Mouse (Mus musculus) hindbrain, embryonic 13.5 days (tissue): ENCODE measurements at regions not wholly inside any gene's neighbourhood (a gene's known extent, or its start where the extent isn't known, plus 50 kb on each side); places are given as distances from the start of the nearest gene placed in this dataset.

Experiments used
- ATAC-seq: fragments of 200-750 bp; cut with Nextera tagmentation; 2 replicates; pipeline ENCODE4 v1.8.0; 2017; ENCODE audit warnings: moderate TSS enrichment; ENCODE audit not compliant: low FRiP score
- H3K27ac ChIP-seq: fragments of 300-500 bp; sonication (generic); 2 replicates; pipeline ENCODE4 v1.5.1; 2015; ENCODE audit warnings: inconsistent platforms, mild to moderate bottlenecking, moderate library complexity
- H3K27me3 ChIP-seq: fragments of 300-500 bp; sonication (generic); 2 replicates; pipeline ENCODE4 v1.6.1; 2015; ENCODE audit warnings: mild to moderate bottlenecking, inconsistent platforms
- H3K36me3 ChIP-seq: fragments of 300-500 bp; sonication (generic); 2 replicates; pipeline ENCODE4 v1.6.1; 2015; ENCODE audit warnings: mild to moderate bottlenecking, inconsistent platforms
- H3K4me1 ChIP-seq: fragments of 300-500 bp; sonication (generic); replicated peaks from 2 replicates; pipeline ENCODE4 v1.6.1; 2015; ENCODE audit warnings: inconsistent platforms
- H3K4me2 ChIP-seq: fragments of 300-500 bp; sonication (generic); 2 replicates; pipeline ENCODE4 v1.6.1; 2015; ENCODE audit warnings: inconsistent platforms, mild to moderate bottlenecking, moderate library complexity
- H3K4me3 ChIP-seq: fragments of 300-500 bp; sonication (generic); 2 replicates; pipeline ENCODE4 v1.5.1; 2015; ENCODE audit warnings: mild to moderate bottlenecking, inconsistent platforms
- H3K9ac ChIP-seq: fragments of 300-500 bp; sonication (generic); 2 replicates; pipeline ENCODE4 v1.6.1; 2015; ENCODE audit warnings: mild to moderate bottlenecking, inconsistent platforms
- H3K9me3 ChIP-seq: fragments of 300-500 bp; sonication (generic); 2 replicates; pipeline ENCODE4 v1.6.1; 2016; ENCODE audit warnings: inconsistent platforms
- WGBS: fragments of 180-500 bp; shearing (Covaris S2); methylation state at CpG from one replicate; pipeline ENCODE4 v1.1.7; 2015; 5-methylcytosine and 5-hydroxymethylcytosine counted together

- peaks cover 16% of the 10 kb centered on the region for H3K4me1 ChIP-seq
- no peaks in the 10 kb centered on the region for H3K36me3 ChIP-seq
- no peak overlapping the region for H3K9ac ChIP-seq
- no peak for ATAC-seq
- WGBS: 45% methylated on average over 6 of the region's 6 CpGs
- H3K27me3 ChIP-seq: no peaks in the 10 kb centered on the region
- no peak overlapping the region for H3K4me3 ChIP-seq
- no peaks in the 10 kb centered on the region for H3K9me3 ChIP-seq
- H3K4me2 ChIP-seq: no peak overlapping the region
- no peak overlapping the region for H3K27ac ChIP-seq
These were observed 125.9 kb upstream of the BC052040 start for GRCm38 (mm10) chr2:115455593-115455992.

- H3K9ac ChIP-seq: no peak overlapping the region
- ATAC-seq: no peak
- H3K36me3 ChIP-seq: no peaks in the 10 kb centered on the region
- no peak overlapping the region for H3K27ac ChIP-seq
- H3K27me3 ChIP-seq: no peaks in the 10 kb centered on the region
- no peak overlapping the region for H3K4me2 ChIP-seq
- H3K4me3 ChIP-seq: no peak overlapping the region
- peaks cover 16% of the 10 kb centered on the region for H3K4me1 ChIP-seq
- H3K9me3 ChIP-seq: no peaks in the 10 kb centered on the region
- 62% methylated on average over 5 of the region's 5 CpGs for WGBS
These were observed 125.0 kb upstream of the BC052040 start for GRCm38 (mm10) chr2:115456372-115457022.

- no peak overlapping the region for H3K27ac ChIP-seq
- ATAC-seq: peak; percentile 28; the same call in 1 of the 2 replicates
- whole genome bisulfite sequencing: 52% methylated on average over 5 of the region's 5 CpGs
These were observed 121.3 kb upstream of the BC052040 start for GRCm38 (mm10) chr2:115460028-115460881.

GRCm38 (mm10) chr2:115460882-115461151 is 120.7 kb upstream of the BC052040 start:
- 42% methylated on average over 1 of the region's 1 CpGs for WGBS
- Histone ChIP-seq H3K4me1 (peaks cover 9% of the 10 kb centered on the region; the same call in 1 of the 2 replicates), H3K4me2 (no peak overlapping the region), H3K27me3 (no peaks in the 10 kb centered on the region), H3K9me3 (no peaks in the 10 kb centered on the region), H3K36me3 (no peaks in the 10 kb centered on the region), H3K27ac (no peak overlapping the region), H3K9ac (no peak overlapping the region), H3K4me3 (no peak overlapping the region)
- ATAC-seq: peak; percentile 49; the same call in 1 of the 2 replicates

More at GRCm38 (mm10) chr2:115460028-115460881, 121.3 kb upstream of the BC052040 start:
- H3K4me3 ChIP-seq: no peak overlapping the region
- no peaks in the 10 kb centered on the region for H3K36me3 ChIP-seq
- no peak overlapping the region for H3K9ac ChIP-seq
- peaks cover 14% of the 10 kb centered on the region for H3K4me1 ChIP-seq
- no peaks in the 10 kb centered on the region for H3K27me3 ChIP-seq
- H3K4me2 ChIP-seq: no peak overlapping the region
- H3K9me3 ChIP-seq: no peaks in the 10 kb centered on the region

GRCm38 (mm10) chr2:115466170-115466569 is 115.3 kb upstream of the BC052040 start:
- WGBS: 68% methylated on average over 4 of the region's 4 CpGs
- no peak overlapping the region for H3K27ac ChIP-seq
- no peak overlapping the region for H3K4me3 ChIP-seq
- no peak for ATAC-seq
- H3K9ac ChIP-seq: no peak overlapping the region
- H3K27me3 ChIP-seq: no peaks in the 10 kb centered on the region
- no peaks in the 10 kb centered on the region for H3K4me1 ChIP-seq
- no peaks in the 10 kb centered on the region for H3K36me3 ChIP-seq
- no peaks in the 10 kb centered on the region for H3K9me3 ChIP-seq
- no peak overlapping the region for H3K4me2 ChIP-seq

GRCm38 (mm10) chr2:115467107-115467745 is 114.3 kb upstream of the BC052040 start:
- H3K4me1 ChIP-seq: no peaks in the 10 kb centered on the region
- no peak overlapping the region for H3K4me3 ChIP-seq
- no peak overlapping the region for H3K4me2 ChIP-seq
- no peak overlapping the region for H3K9ac ChIP-seq
- 94% methylated on average over 11 of the region's 11 CpGs for WGBS
- H3K27me3 ChIP-seq: no peaks in the 10 kb centered on the region
- no peak for ATAC-seq
- no peak overlapping the region for H3K27ac ChIP-seq
- H3K9me3 ChIP-seq: no peaks in the 10 kb centered on the region
- H3K36me3 ChIP-seq: no peaks in the 10 kb centered on the region

GRCm38 (mm10) chr2:115467936-115468335 is 113.6 kb upstream of the BC052040 start:
- Histone ChIP-seq H3K9me3 (no peaks in the 10 kb centered on the region), H3K4me1 (no peaks in the 10 kb centered on the region), H3K27ac (no peak overlapping the region), H3K9ac (no peak overlapping the region), H3K27me3 (no peaks in the 10 kb centered on the region), H3K4me2 (no peak overlapping the region), H3K36me3 (no peaks in the 10 kb centered on the region), H3K4me3 (no peak overlapping the region)
- WGBS: 84% methylated on average over 6 of the region's 6 CpGs
- ATAC-seq: no peak

- WGBS: 65% methylated on average over 7 of the region's 7 CpGs
These were observed 113.0 kb upstream of the BC052040 start for GRCm38 (mm10) chr2:115468471-115468909.

GRCm38 (mm10) chr2:115469165-115469821 is 112.2 kb upstream of the BC052040 start:
- ATAC-seq: no peak
- Histone ChIP-seq H3K27me3 (no peaks in the 10 kb centered on the region), H3K36me3 (no peaks in the 10 kb centered on the region), H3K4me1 (no peaks in the 10 kb centered on the region), H3K9ac (no peak overlapping the region), H3K4me2 (no peak overlapping the region), H3K27ac (no peak overlapping the region), H3K9me3 (no peaks in the 10 kb centered on the region), H3K4me3 (no peak overlapping the region)
- WGBS: 75% methylated on average over 6 of the region's 6 CpGs

More at GRCm38 (mm10) chr2:115468471-115468909, 113.0 kb upstream of the BC052040 start:
- no peaks in the 10 kb centered on the region for H3K9me3 ChIP-seq
- H3K4me2 ChIP-seq: no peak overlapping the region
- no peak for ATAC-seq
- no peak overlapping the region for H3K27ac ChIP-seq
- H3K36me3 ChIP-seq: no peaks in the 10 kb centered on the region
- no peak overlapping the region for H3K9ac ChIP-seq
- H3K27me3 ChIP-seq: no peaks in the 10 kb centered on the region
- H3K4me1 ChIP-seq: no peaks in the 10 kb centered on the region
- no peak overlapping the region for H3K4me3 ChIP-seq

GRCm38 (mm10) chr2:115472393-115472792 is 109.1 kb upstream of the BC052040 start:
- H3K36me3 ChIP-seq: no peaks in the 10 kb centered on the region
- no peak overlapping the region for H3K4me2 ChIP-seq
- ATAC-seq: no peak
- H3K9me3 ChIP-seq: no peaks in the 10 kb centered on the region
- no peaks in the 10 kb centered on the region for H3K4me1 ChIP-seq
- H3K27me3 ChIP-seq: no peaks in the 10 kb centered on the region
- WGBS: 89% methylated on average over 2 of the region's 2 CpGs
- H3K27ac ChIP-seq: no peak overlapping the region
- H3K9ac ChIP-seq: no peak overlapping the region
- no peak overlapping the region for H3K4me3 ChIP-seq

GRCm38 (mm10) chr2:115483418-115484288 is 97.9 kb upstream of the BC052040 start:
- Histone ChIP-seq H3K27ac (no peak overlapping the region), H3K36me3 (no peaks in the 10 kb centered on the region), H3K9me3 (no peaks in the 10 kb centered on the region), H3K27me3 (no peaks in the 10 kb centered on the region), H3K4me1 (peaks cover 3% of the 10 kb centered on the region; the same call in 1 of the 2 replicates), H3K4me2 (no peak overlapping the region), H3K4me3 (no peak overlapping the region), H3K9ac (no peak overlapping the region)
- 74% methylated on average over 13 of the region's 13 CpGs for WGBS
- peak; percentile 24; the same call in 1 of the 2 replicates for ATAC-seq
